Mouse (Mus musculus): ENCODE results near the gene Gm11985. TPM values are rescaled to one million over a fixed set of nuclear protein-coding genes. Genes with fewer than 3 reads are reported as not detected.

The Gm11985 gene
- total and polyA plus RNA-seq, 2 experiments from 2014 or later = not detected

GRCm38 (mm10) chr11:7147945-7148344 lies 40.4 kb downstream of the Gm11985 start:
- ATAC-seq (no peak), DNase-seq (no peak)
- Histone ChIP-seq H3K4me1 (ENCODE audit: insufficient read depth) (no peaks in the 10 kb centered on the region), H3K27ac (ENCODE audit: low read depth, low read length) (no peak overlapping the region), H3K4me2 (ENCODE audit: low read depth) (no peak overlapping the region), H3K27me3 (ENCODE audit: insufficient read depth, low read length) (no peaks in the 10 kb centered on the region), H3K9me3 (ENCODE audit: low read length) (no peaks in the 10 kb centered on the region), H3K4me3 (ENCODE audit: low read depth, low read length) (no peak overlapping the region), H3K36me3 (ENCODE audit: insufficient read depth) (peaks cover 31% of the 10 kb centered on the region; the same call in 1 of the 2 replicates), H3K9ac (no peak overlapping the region)
- no peak for TF ChIP-seq CTCF (IDR thresholded peaks at IDR 0.05; ENCODE audit: low read depth)
- 92% methylated on average over 7 of the region's 7 CpGs for WGBS

- H3K36me3 ChIP-seq (ENCODE audit: insufficient read depth) = peaks cover 31% of the 10 kb centered on the region; the same call in 1 of the 2 replicates
- no peak overlapping the region for H3K27ac ChIP-seq (ENCODE audit: low read depth, low read length)
- 95% methylated on average over 8 of the region's 8 CpGs for WGBS
- no peak overlapping the region for H3K4me3 ChIP-seq (ENCODE audit: low read depth, low read length)
- H3K9ac ChIP-seq = no peak overlapping the region
- no peak for TF ChIP-seq CTCF (IDR thresholded peaks at IDR 0.05; ENCODE audit: low read depth)
- H3K4me2 ChIP-seq (ENCODE audit: low read depth) = no peak overlapping the region
- no peak for ATAC-seq
- H3K9me3 ChIP-seq (ENCODE audit: low read length) = no peaks in the 10 kb centered on the region
- H3K27me3 ChIP-seq (ENCODE audit: insufficient read depth, low read length) = no peaks in the 10 kb centered on the region
- DNase-seq = no peak
- no peaks in the 10 kb centered on the region for H3K4me1 ChIP-seq (ENCODE audit: insufficient read depth)
Observed at GRCm38 (mm10) chr11:7147536-7147935, 40.8 kb downstream of the Gm11985 start.

- no peak overlapping the region for H3K9ac ChIP-seq
- no peaks in the 10 kb centered on the region for H3K9me3 ChIP-seq (ENCODE audit: low read length)
- ATAC-seq (no peak), DNase-seq (no peak)
- H3K27ac ChIP-seq (ENCODE audit: low read depth, low read length) = no peak overlapping the region
- 0 out of 2 replicates have a peak, but pooled peaks cover 14% of the 10 kb centered on the region for H3K36me3 ChIP-seq (ENCODE audit: insufficient read depth)
- H3K4me2 ChIP-seq (ENCODE audit: low read depth) = no peak overlapping the region
- no peak overlapping the region for H3K4me3 ChIP-seq (ENCODE audit: low read depth, low read length)
- H3K4me1 ChIP-seq (ENCODE audit: insufficient read depth) = no peaks in the 10 kb centered on the region
- WGBS = 83% methylated on average over 4 of the region's 4 CpGs
- no peak for TF ChIP-seq CTCF (IDR thresholded peaks at IDR 0.05; ENCODE audit: low read depth)
- H3K27me3 ChIP-seq (ENCODE audit: insufficient read depth, low read length) = no peaks in the 10 kb centered on the region
Observed at GRCm38 (mm10) chr11:7145221-7145620, 43.1 kb downstream of the Gm11985 start.

- H3K9me3 ChIP-seq (ENCODE audit: low read length) = no peaks in the 10 kb centered on the region
- 0 out of 2 replicates have a peak, but pooled peaks cover 9% of the 10 kb centered on the region for H3K36me3 ChIP-seq (ENCODE audit: insufficient read depth)
- H3K4me3 ChIP-seq (ENCODE audit: low read depth, low read length) = no peak overlapping the region
- TF ChIP-seq CTCF (IDR thresholded peaks at IDR 0.05; ENCODE audit: low read depth) = peak; percentile 42
- no peak overlapping the region for H3K4me2 ChIP-seq (ENCODE audit: low read depth)
- no peak overlapping the region for H3K27ac ChIP-seq (ENCODE audit: low read depth, low read length)
- ATAC-seq (no peak), DNase-seq (no peak)
- no peaks in the 10 kb centered on the region for H3K4me1 ChIP-seq (ENCODE audit: insufficient read depth)
- H3K9ac ChIP-seq = no peak overlapping the region
- no peaks in the 10 kb centered on the region for H3K27me3 ChIP-seq (ENCODE audit: insufficient read depth, low read length)
- WGBS = 89% methylated on average over 11 of the region's 11 CpGs
Observed at GRCm38 (mm10) chr11:7144369-7144768, 44.0 kb downstream of the Gm11985 start.

GRCm38 (mm10) chr11:7142725-7143124 lies 45.6 kb downstream of the Gm11985 start:
- Histone ChIP-seq H3K4me3 (ENCODE audit: low read depth, low read length) (no peak overlapping the region), H3K4me2 (ENCODE audit: low read depth) (no peak overlapping the region), H3K4me1 (ENCODE audit: insufficient read depth) (no peaks in the 10 kb centered on the region), H3K27me3 (ENCODE audit: insufficient read depth, low read length) (no peaks in the 10 kb centered on the region), H3K27ac (ENCODE audit: low read depth, low read length) (no peak overlapping the region), H3K9ac (no peak overlapping the region), H3K36me3 (ENCODE audit: insufficient read depth) (0 out of 2 replicates have a peak, but pooled peaks cover 8% of the 10 kb centered on the region), H3K9me3 (ENCODE audit: low read length) (no peaks in the 10 kb centered on the region)
- no peak for TF ChIP-seq CTCF (IDR thresholded peaks at IDR 0.05; ENCODE audit: low read depth)
- DNase-seq = no peak
- ATAC-seq = no peak
- WGBS = 47% methylated on average over 3 of the region's 3 CpGs

GRCm38 (mm10) chr11:7140449-7140848 lies 47.9 kb downstream of the Gm11985 start:
- H3K36me3 ChIP-seq (ENCODE audit: insufficient read depth) = no peaks in the 10 kb centered on the region
- no peaks in the 10 kb centered on the region for H3K9me3 ChIP-seq (ENCODE audit: low read length)
- peak; percentile 73 for TF ChIP-seq CTCF (IDR thresholded peaks at IDR 0.05; ENCODE audit: low read depth)
- H3K27ac ChIP-seq (ENCODE audit: low read depth, low read length) = no peak overlapping the region
- ATAC-seq (no peak), DNase-seq (peak; percentile 54)
- H3K4me3 ChIP-seq (ENCODE audit: low read depth, low read length) = no peak overlapping the region
- no peak overlapping the region for H3K4me2 ChIP-seq (ENCODE audit: low read depth)
- H3K9ac ChIP-seq = no peak overlapping the region
- H3K4me1 ChIP-seq (ENCODE audit: insufficient read depth) = no peaks in the 10 kb centered on the region
- H3K27me3 ChIP-seq (ENCODE audit: insufficient read depth, low read length) = no peaks in the 10 kb centered on the region
- WGBS = 91% methylated on average over 3 of the region's 3 CpGs

- no peak for TF ChIP-seq CTCF (IDR thresholded peaks at IDR 0.05; ENCODE audit: low read depth)
- no peak overlapping the region for H3K27ac ChIP-seq (ENCODE audit: low read depth, low read length)
- 95% methylated on average over 8 of the region's 8 CpGs for WGBS
- H3K36me3 ChIP-seq (ENCODE audit: insufficient read depth) = no peaks in the 10 kb centered on the region
- no peak for ATAC-seq
- no peaks in the 10 kb centered on the region for H3K9me3 ChIP-seq (ENCODE audit: low read length)
- H3K4me2 ChIP-seq (ENCODE audit: low read depth) = no peak overlapping the region
- H3K4me3 ChIP-seq (ENCODE audit: low read depth, low read length) = no peak overlapping the region
- H3K27me3 ChIP-seq (ENCODE audit: insufficient read depth, low read length) = no peaks in the 10 kb centered on the region
- H3K9ac ChIP-seq = no peak overlapping the region
- H3K4me1 ChIP-seq (ENCODE audit: insufficient read depth) = no peaks in the 10 kb centered on the region
- DNase-seq = no peak
Observed at GRCm38 (mm10) chr11:7138370-7138769, 50.0 kb downstream of the Gm11985 start.
